Mouse (Mus musculus) forebrain, postnatal 0 days (tissue): Measurements from ENCODE around the gene Samd4b. TPM values are rescaled to one million over a fixed set of nuclear protein-coding genes. Genes with fewer than 3 reads are reported as not detected.
A peak's percentile ranks its signal among the peaks of the same experiment; 100 is the strongest.

Experiments used
- ATAC-seq: fragments of 200-750 bp; cut with Nextera tagmentation; 2 replicates; pipeline ENCODE4 v1.8.0; 2017; ENCODE audit warnings: mild to moderate bottlenecking, moderate library complexity
- DNase-seq: peaks from one replicate; pipeline ENCODE4 v3.0.0-alpha.2; 2015
- H3K27ac ChIP-seq: fragments of 300-500 bp; sonication (generic); 2 replicates; pipeline ENCODE4 v1.5.1; 2014; ENCODE audit warnings: low read depth, mild to moderate bottlenecking, antibody characterized with exemption, low read length, moderate library complexity, mixed read lengths
- H3K27me3 ChIP-seq: fragments of 300-500 bp; sonication (generic); 2 replicates; pipeline ENCODE4 v1.6.1; 2014; ENCODE audit warnings: mild to moderate bottlenecking, low read length, mixed read lengths; ENCODE audit not compliant: insufficient read depth
- H3K36me3 ChIP-seq: fragments of 300-500 bp; sonication (generic); 2 replicates; pipeline ENCODE4 v1.6.1; 2014; ENCODE audit warnings: mild to moderate bottlenecking, moderate library complexity; ENCODE audit not compliant: insufficient read depth
- H3K4me1 ChIP-seq: fragments of 300-500 bp; sonication (generic); 2 replicates; pipeline ENCODE4 v1.6.1; 2014; ENCODE audit warnings: antibody characterized with exemption; ENCODE audit not compliant: insufficient read depth
- H3K4me2 ChIP-seq: fragments of 300-500 bp; sonication (generic); 2 replicates; pipeline ENCODE4 v1.6.1; 2014; ENCODE audit warnings: low read depth, mild to moderate bottlenecking, moderate library complexity
- H3K4me3 ChIP-seq: fragments of 300-500 bp; sonication (generic); 2 replicates; pipeline ENCODE4 v1.5.1; 2014; ENCODE audit warnings: low read depth, low read length, mixed read lengths
- H3K9ac ChIP-seq: fragments of 300-500 bp; sonication (generic); 2 replicates; pipeline ENCODE4 v1.6.1; 2014; ENCODE audit warnings: mild to moderate bottlenecking
- H3K9me3 ChIP-seq: fragments of 300-500 bp; sonication (generic); 2 replicates; pipeline ENCODE4 v1.6.1; 2016; ENCODE audit warnings: low read length
- CTCF ChIP-seq: sonication (generic); IDR thresholded peaks from 2 replicates; pipeline ENCODE4 v1.5.1; 2016; ENCODE audit warnings: antibody characterized with exemption, control low read depth, low read depth
- WGBS: fragments of 180-500 bp; shearing (Covaris S2); extraction: QIAGEN DNeasy Blood & Tissue Kit; methylation state at CpG from one replicate; pipeline ENCODE4 v1.1.7; 2014; 5-methylcytosine and 5-hydroxymethylcytosine counted together
- polyA plus RNA-seq: library from polyadenylated mRNA; unstranded; fragments of >200 nt; fragmentation: Nextera tagmentation; extraction: Ambion mirVana; gene quantifications from 2 replicates; pipeline ENCODE4 v1.2.1, GENCODE M21; 2015
- total RNA-seq: library from RNA; depleted of rRNA; stranded (reverse); fragments of >200 nt; gene quantifications from 2 replicates; pipeline ENCODE4 v1.2.3, GENCODE M21; 2014

Samd4b gene
- total and polyA plus RNA-seq, 2 experiments from 2014 or later, result 23.3 to 49.1 TPM

- Histone ChIP-seq H3K4me1 (peaks cover 6% of the 10 kb centered on the region), H3K4me2 (no peak overlapping the region), H3K9me3 (no peaks in the 10 kb centered on the region), H3K36me3 (peaks cover 41% of the 10 kb centered on the region), H3K4me3 (no peak overlapping the region), H3K9ac (no peak overlapping the region), H3K27ac (no peak overlapping the region), H3K27me3 (no peaks in the 10 kb centered on the region)
- TF ChIP-seq CTCF, result peak; percentile 90
- ATAC-seq (peak; percentile 70), DNase-seq (peak; percentile 80)
- 15% methylated on average over 4 of the region's 4 CpGs for WGBS
These were observed 211.5 kb downstream of the Samd4b start for GRCm38 (mm10) chr7:28386462-28386861.

- Histone ChIP-seq H3K9ac (no peak overlapping the region), H3K4me1 (peaks cover 8% of the 10 kb centered on the region; the same call in 1 of the 2 replicates), H3K4me3 (no peak overlapping the region), H3K36me3 (peaks cover 41% of the 10 kb centered on the region), H3K9me3 (no peaks in the 10 kb centered on the region), H3K4me2 (no peak overlapping the region), H3K27me3 (no peaks in the 10 kb centered on the region), H3K27ac (no peak overlapping the region)
- WGBS, result 89% methylated on average over 7 of the region's 7 CpGs
- DNase-seq (no peak), ATAC-seq (no peak)
- no peak for TF ChIP-seq CTCF
These were observed 211.9 kb downstream of the Samd4b start for GRCm38 (mm10) chr7:28386007-28386406.

DNA sequence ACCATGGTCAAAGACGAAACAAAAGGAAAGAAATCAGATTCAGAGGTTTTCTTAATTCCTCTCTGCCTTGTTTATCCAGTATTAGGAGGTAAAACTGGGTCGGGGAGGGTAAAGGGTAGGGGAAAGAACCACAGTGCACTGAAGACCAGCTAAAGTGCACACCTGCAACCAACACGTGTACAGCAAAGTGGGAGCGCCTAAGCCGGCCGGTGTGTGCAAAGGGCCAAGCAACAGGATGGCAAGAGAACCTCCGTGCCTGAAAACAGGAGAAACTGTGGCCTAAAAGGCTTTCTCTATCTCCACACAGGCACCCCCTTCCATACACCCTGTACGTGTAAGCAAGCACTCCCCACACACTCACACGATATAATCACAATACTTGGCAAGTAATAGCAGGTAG, 212.7 kb downstream of the Samd4b start:
- peaks cover 8% of the 10 kb centered on the region; the same call in 1 of the 2 replicates for H3K4me1 ChIP-seq
- WGBS, result 87% methylated on average over 9 of the region's 9 CpGs
- no peaks in the 10 kb centered on the region for H3K9me3 ChIP-seq
- H3K4me2 ChIP-seq, result no peak overlapping the region
- no peak overlapping the region for H3K4me3 ChIP-seq
- no peak for DNase-seq
- no peak for ATAC-seq
- H3K27ac ChIP-seq, result no peak overlapping the region
- no peak for TF ChIP-seq CTCF
- H3K27me3 ChIP-seq, result peaks cover 4% of the 10 kb centered on the region; the same call in 1 of the 2 replicates
- no peak overlapping the region for H3K9ac ChIP-seq
- H3K36me3 ChIP-seq, result peaks cover 35% of the 10 kb centered on the region

DNA sequence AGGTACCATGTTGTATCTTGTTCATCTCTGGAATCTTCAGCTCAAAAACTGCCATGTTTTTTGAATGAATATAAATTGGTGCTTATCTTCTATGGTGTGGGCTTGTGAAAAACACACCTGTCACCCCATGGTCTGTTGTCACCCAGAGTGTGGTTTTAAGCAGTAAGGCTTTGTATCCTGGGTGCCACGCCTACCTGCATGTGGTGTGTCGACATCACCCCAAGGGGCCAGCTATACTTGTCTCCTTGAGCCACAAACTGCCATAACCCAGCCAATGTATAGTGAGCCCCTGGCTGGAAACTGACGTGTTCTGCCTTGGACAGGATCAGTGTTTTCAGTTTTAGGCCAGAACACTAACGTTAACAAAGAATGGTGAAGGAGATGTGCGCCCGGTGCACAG, 213.8 kb downstream of the Samd4b start:
- peaks cover 25% of the 10 kb centered on the region for H3K36me3 ChIP-seq
- TF ChIP-seq CTCF, result no peak
- WGBS, result 84% methylated on average over 6 of the region's 6 CpGs
- peaks cover 4% of the 10 kb centered on the region; the same call in 1 of the 2 replicates for H3K27me3 ChIP-seq
- no peak overlapping the region for H3K27ac ChIP-seq
- DNase-seq (no peak), ATAC-seq (no peak)
- no peaks in the 10 kb centered on the region for H3K9me3 ChIP-seq
- H3K9ac ChIP-seq, result no peak overlapping the region
- no peak overlapping the region for H3K4me3 ChIP-seq
- no peak overlapping the region for H3K4me2 ChIP-seq
- peaks cover 12% of the 10 kb centered on the region for H3K4me1 ChIP-seq

GRCm38 (mm10) chr7:28383606-28384005, 214.3 kb downstream of the Samd4b start:
- Histone ChIP-seq H3K36me3 (peaks cover 20% of the 10 kb centered on the region), H3K4me2 (no peak overlapping the region), H3K4me3 (no peak overlapping the region), H3K27me3 (peaks cover 4% of the 10 kb centered on the region; the same call in 1 of the 2 replicates), H3K9me3 (no peaks in the 10 kb centered on the region), H3K4me1 (peaks cover 12% of the 10 kb centered on the region), H3K9ac (no peak overlapping the region), H3K27ac (no peak overlapping the region)
- ATAC-seq, result no peak
- 83% methylated on average over 4 of the region's 4 CpGs for WGBS
- TF ChIP-seq CTCF, result no peak
- no peak for DNase-seq

GRCm38 (mm10) chr7:28382981-28383396, 215.0 kb downstream of the Samd4b start:
- 75% methylated on average over 11 of the region's 11 CpGs for WGBS
- Histone ChIP-seq H3K4me3 (no peak overlapping the region), H3K9ac (no peak overlapping the region), H3K9me3 (no peaks in the 10 kb centered on the region), H3K27ac (no peak overlapping the region), H3K27me3 (peaks cover 4% of the 10 kb centered on the region; the same call in 1 of the 2 replicates), H3K4me2 (no peak overlapping the region), H3K4me1 (peaks cover 16% of the 10 kb centered on the region), H3K36me3 (peaks cover 14% of the 10 kb centered on the region)
- ATAC-seq, result peak; percentile 16; the same call in 1 of the 2 replicates
- no peak for TF ChIP-seq CTCF
- DNase-seq, result no peak

GRCm38 (mm10) chr7:28382347-28382951, 215.5 kb downstream of the Samd4b start:
- ATAC-seq (no peak), DNase-seq (peak; percentile 16)
- H3K4me2 ChIP-seq, result peak overlapping the region; percentile 45
- WGBS, result 53% methylated on average over 10 of the region's 12 CpGs
- no peak overlapping the region for H3K9ac ChIP-seq
- no peak overlapping the region for H3K4me3 ChIP-seq
- H3K9me3 ChIP-seq, result no peaks in the 10 kb centered on the region
- no peak for TF ChIP-seq CTCF
- H3K27ac ChIP-seq, result peak overlapping the region; percentile 54
- peaks cover 9% of the 10 kb centered on the region for H3K36me3 ChIP-seq
- peaks cover 4% of the 10 kb centered on the region; the same call in 1 of the 2 replicates for H3K27me3 ChIP-seq
- H3K4me1 ChIP-seq, result peaks cover 17% of the 10 kb centered on the region
